Mouse (Mus musculus): ENCODE data around the gene Carns1.
"Not testable (repeated sequence)": the region's sequence is repeated elsewhere in the genome, so short reads cannot be mapped to it uniquely, and the experiment has no call there.

The Carns1 gene

DNA sequence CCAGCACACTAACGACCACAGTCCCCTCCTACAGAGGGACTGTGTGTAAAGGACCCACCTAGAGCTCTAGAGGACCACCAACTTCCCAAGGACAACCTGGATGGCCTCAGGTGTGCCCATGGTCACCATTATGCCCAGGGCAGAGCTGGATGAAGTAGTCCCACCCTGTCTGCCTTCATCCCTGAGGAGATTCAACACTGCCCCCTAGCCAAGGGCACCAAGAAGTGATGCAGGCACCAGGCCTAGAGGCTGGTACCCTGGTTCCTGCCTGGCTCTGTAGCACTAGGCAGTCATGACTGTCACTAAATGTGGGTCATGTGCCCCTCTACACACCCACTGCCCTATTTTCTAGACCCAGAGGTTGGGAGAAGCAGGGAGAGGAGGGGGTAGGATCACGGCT is 43.5 kb downstream of the Carns1 start:
- no peak for DNase-seq (ENCODE audit: low spot score)

DNA sequence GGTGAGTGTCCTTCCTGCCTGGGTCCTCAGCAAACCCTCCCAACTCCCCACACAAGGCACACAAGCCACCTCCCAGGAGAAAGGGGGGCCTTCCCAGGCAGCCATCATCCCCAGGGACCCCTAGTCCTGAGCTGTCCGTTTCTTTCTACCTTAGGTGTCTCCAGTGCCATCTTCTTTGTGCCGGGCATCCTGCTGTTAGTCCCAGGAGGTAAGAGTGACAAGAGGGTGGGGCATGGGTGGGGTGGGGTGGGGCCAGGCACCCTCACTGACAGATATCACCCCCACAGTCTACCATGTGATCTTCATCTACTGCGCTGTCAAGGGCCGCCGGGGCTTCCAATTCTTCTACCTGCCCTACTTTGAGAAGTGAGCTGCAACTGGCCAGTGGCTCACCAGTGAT is 44.2 kb downstream of the Carns1 start:
- no peak for DNase-seq (ENCODE audit: low spot score)

DNA sequence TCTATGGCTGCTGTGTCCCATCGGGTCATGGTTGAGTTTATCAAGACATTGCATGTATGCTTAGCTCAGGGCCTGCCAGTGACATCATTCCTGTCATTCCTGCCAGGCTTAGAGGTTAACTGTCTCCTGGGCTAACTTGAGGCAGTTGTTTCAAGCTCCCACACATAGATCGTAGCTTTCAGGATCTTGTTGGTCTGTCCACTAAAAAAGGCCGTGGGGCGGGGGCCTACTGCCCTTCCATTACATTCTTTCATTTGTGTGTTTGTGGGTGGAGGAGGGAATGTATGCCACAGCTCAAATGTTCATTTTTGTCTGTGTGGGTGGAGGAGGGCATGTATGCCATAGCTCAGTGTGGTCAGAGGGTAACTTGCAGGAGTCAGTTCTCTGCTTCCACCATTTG is 45.2 kb downstream of the Carns1 start:
- DNase-seq (ENCODE audit: low spot score), result no peak

DNA sequence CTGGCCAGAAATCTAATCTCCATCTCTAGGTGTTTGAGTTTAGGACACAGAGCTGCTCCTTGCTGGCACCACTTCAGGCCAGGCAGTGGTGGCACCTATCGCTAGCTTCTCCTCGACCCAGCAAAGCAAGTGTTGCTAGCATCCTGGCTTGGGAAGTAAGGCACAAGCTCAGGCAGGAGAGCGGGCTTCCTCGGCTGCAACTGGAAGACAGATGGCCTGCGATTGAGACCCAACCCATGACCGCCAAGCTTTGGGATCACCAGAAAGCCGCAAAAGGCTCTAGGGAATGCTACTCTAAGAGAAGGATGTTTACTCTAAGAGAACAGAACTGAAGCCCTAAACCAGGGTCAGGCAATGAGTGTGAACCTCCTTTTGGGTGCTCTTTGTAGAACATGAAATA is 45.8 kb downstream of the Carns1 start:
- no peak for DNase-seq (ENCODE audit: low spot score)

DNA sequence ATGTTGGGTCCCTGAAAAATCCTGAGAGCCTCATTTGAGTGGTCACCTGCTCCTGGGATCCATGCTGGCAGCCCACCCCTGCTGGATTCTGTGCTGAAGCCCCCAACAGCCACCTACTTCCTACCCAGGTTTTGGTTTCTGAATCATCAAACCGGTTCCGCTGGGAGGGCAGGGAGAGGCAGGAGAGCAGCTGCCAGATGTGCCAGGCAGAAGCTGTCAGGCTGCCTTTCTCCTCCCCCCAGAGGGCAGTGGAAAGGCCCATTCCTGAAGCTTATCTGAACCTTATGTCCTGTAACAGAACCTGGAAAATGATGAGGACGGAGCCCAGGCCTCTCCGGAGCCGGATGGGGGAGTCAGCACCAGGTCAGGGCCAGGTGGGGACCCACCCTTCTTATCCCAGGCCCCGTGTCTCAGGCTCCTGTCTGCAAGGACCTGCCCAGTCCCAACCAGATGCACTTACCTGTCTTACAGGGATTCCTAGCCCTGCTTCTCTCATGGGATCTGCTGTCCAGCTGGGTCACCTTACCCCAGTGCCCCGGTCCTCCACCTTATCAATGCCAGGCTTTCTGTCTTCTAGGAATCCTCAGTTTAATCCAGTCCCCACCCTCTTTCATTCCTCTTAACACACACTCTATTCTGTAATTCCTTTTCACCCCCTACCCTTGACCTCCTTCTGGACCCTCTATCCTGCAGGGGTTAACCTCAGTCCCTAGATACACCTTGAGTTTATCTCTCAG is 48.4 kb downstream of the Carns1 start:
- no peak for DNase-seq (ENCODE audit: low spot score)

DNA sequence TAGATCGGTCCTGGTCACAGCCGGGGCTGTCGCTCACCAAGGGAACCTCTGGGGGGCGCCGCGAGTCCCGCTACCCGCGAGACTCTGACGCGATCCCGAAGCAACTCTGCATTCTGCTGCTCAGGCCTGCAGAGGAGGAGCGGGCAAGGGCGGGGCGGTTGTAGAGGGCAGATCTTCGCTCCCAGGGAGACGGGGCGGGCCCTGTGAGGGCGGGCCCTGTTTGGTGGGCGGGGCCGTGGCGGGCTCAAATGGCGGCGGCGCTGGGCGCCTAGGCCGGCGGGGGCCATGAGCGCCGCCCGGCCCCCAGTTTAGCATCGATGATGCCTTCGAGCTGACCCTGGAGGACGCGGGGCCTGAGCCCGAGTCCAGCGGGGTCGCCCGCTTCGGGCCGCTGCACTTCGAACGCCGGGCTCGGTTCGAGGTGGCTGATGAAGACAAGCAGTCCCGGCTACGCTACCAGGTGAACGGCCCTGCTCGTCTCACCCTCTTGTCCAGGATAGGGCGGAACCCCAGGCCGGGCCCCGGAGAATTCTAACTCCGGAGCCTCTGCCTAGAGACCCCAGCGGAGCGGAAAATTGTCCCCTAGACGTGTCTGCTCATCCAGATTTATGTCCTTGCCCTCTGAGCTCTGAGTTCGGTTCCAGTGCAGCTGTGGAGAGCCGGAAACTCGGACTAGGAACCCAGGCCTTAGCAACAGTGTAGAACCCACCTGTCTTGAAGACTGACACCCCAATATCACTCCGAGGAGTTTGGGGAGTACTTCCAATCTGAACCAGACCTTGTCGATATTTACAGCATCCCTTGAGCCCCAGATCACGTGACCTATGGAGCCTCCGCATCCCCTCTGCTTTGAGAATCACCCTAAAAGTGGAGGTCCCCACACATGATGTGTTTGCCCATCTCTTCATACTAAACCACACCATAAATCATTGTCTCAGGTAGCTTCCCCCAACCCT is 49.3 kb downstream of the Carns1 start, which contains the start of gene Aip:
Gene Aip, minus strand, starts transcription at position 118 of the 956 bp plus-strand sequence.
- peak; percentile 97 for DNase-seq (ENCODE audit: low spot score)

DNA sequence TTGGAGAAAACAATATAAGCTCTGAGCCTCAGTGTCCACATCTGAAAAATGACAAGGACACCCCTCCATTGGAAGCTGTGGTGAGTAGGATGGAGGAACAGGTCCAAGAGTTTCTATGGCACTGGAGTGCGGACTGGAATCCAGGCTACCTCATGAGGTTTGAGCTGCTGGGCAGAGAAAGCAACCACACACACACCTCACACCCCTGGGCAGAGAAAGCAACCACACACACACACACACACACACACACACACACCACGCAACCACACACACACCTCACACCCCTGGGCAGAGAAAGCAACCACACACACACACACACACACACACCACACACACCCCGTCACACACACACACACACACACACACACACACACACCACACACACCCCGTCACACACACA is 50.0 kb downstream of the Carns1 start:
- not testable (repeated sequence) for DNase-seq (ENCODE audit: low spot score)

DNA sequence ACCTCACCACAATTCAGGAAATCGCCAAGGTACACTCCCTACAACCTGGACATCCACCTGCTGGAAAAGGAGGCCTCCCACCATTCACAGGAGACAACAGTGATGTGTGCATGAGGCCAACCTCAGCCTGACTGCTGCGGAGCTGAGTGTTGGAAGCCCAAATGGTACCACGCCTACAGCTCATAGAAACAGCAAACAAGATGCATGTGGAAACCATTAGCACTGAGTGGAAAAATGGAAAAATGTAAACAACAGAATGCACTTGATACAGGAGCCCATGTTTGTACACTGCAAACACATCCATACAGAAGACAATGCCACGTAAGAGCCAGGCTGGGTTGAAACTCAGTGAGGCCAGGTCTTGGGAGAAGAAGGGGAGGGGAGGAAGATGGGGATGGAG is 50.8 kb downstream of the Carns1 start:
- no peak for DNase-seq (ENCODE audit: low spot score)

DNA sequence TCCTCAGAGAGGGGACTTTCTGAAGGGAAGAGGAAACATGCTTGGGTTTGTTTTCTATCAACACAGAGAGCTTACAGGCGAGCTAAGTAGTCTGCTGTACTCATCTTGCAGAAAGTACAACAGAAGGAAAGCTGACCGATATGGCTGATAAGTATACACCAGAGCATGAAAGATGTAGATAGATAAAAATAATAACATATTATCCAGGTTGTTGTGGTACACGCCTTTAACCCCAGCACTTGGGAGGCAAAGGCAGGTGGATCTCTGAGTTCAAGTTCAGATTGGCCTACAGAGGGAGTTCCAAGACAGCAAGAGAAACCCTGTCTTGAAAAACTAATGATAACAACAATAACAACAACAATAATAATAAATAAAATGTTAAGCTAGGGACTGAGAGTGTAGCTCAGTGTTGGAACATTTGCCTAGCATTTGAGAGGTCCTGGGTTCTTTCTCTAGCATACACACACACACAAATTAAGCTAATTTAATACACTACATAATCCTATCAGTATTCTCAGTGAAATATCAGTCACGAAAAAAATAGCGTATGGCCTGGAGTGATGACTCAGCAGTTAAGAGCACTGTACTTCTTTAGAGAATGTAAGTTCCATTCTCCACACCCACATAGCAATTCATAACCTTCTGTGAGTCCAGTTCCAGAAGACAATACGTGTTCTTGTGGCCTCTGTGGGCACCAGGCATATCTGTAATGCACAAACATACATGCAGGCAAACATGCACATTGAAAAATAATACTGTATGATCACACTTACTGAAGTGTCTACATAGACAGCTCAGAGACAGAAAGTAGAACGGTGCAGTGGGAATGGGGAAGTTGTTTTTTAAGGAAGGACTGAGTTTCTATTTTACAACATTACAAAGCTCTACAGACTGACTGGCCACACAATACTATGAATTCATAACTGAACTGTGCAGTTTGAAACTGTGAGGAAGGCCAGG is 52.6 kb downstream of the Carns1 start:
- no peak for DNase-seq (ENCODE audit: low spot score)

DNA sequence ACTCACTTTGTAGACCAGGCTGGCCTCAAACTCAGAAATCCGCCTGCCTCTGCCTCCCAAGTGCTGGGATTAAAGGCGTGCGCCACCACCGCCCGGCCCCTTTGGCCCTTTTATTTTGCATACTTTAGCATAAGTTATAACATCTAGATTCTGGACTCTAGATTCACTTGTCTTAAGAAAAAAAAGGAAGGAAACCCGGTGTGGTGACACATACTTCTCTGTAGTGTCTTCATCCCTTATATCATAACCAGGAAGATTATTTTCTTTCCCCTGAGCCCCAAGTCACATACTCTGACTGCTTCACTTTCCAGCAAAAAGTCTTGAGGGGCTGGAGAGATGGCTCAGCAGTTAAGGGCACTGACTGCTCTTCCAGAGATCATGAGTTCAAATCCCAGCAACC is 53.4 kb downstream of the Carns1 start:
- not testable (repeated sequence) for DNase-seq (ENCODE audit: low spot score)

DNA sequence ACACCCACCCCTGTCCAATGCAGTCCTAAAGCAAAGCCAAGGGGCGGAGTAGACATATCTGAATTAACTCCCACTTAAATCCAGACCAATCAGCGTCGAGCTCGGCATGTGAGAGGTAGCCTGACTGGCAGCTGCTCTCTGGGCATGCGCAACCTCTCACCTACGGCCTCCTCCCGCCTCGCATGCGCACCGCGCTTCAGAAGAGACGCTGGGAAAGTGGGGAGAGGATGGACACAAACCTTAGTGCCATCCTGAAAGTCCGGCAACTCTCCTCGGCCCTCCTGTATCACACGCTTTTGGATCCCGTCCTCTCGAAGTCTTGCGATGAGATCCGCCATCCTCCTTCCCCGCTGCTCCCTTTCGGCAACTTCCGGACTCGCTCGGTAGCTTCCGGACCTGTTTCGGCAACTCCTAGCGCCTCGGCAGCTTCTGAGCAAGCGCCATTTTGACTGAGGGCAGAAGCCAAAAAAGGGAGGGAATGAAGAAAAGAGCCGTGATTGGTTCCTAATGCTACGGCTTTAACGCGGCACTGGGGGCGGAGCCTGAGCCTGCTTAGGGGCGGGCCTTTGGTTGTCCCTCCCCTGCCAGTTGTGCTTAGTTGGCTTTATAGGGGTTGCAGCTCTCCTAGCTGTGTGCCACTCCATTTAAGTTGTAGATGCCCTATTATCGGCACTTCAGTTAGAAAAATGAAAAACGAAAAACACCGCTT is 54.0 kb downstream of the Carns1 start:
- peak; percentile 96 for DNase-seq (ENCODE audit: low spot score)

DNA sequence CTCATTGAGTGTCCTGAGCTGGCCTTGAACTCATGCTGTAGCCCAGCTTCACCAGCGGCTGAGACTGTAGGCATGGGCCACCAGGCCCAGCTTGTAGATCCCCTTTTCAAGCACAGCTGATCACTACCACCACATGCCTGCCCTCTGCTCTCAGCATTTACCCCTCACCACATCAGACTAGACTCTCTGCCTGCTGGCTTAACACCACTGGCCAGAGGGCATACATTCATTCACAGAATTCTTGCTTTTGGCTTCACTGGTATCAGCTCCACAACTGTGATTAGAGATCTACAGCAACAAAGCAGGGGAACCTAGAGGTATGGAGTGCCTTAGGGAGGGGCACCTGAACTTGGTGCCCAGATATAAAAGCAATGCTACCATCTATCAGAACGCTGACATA is 54.8 kb downstream of the Carns1 start:
- no peak for DNase-seq (ENCODE audit: low spot score)

DNA sequence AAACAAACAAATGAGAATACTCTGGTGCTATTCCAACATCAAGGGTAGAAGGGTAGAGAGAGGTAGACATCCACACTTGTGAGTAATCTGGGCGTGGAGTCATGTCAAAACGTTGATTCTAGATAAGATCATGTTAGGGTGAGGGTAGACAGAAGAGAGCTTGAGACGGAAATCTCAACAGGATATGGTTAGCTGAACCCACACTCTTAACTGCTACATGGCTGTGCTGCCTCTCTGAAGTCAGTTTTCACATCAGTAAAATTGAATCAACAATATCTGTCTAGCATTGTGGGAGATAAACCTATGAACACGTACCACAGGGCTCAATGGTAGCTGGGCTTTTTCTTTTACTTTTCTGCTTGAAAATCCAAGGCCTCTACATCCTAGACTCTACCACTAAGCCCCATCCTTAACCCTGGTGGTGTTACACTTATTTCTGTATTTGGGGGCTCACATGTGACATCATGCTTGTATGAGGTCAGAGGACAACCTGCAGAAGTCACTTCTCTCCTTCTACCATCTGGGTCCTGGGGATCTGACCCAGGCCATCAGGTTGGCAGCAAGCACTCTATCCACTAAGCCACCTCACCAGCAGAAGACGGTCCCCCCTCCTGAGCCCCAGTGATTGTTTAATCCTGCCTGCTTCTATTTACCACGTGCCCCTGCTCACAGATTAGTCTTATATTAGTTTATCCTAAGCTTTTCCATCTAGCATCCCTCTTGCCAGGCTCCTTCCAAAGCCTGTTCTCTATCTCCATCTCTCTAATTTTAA is 55.4 kb downstream of the Carns1 start:
- DNase-seq (ENCODE audit: low spot score), result no peak

DNA sequence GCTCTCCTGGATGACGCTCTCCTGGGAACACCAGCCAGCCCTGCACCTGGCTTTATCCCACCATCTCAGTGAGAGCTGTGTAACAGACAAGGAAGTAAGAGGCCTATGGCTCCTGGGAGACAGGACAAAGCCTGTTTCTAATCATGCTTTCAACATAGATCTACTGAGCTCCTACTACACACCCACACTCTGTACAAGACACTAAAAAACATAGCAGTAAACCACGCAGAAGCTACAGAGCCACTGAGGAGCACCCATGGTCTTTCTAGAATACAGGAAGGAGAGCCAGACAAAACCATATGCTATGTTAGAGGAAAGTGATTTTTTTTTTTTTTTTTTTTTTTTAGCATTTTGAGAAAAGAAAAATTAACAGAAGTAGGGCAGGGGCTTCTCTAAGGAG is 56.9 kb downstream of the Carns1 start:
- DNase-seq (ENCODE audit: low spot score), result no peak

DNA sequence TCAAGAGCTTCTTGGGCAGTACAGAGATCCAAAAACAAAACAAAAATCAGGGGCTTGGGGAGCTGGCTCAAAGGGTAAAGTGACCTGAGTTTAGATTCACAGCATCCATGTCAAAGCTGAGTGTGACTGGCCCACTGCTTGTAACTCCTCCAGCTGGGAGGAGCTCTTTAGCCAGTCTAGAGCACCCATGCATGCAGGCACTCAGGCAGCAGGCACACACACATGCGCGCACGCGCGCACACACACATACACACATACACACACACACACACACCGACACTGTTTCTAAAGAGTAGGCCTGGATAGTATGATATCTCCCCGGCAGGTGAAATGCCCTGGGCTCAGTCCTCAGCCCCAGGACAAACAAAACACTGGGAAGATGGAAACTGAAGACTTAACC is 58.3 kb downstream of the Carns1 start:
- DNase-seq (ENCODE audit: low spot score), result no peak

DNA sequence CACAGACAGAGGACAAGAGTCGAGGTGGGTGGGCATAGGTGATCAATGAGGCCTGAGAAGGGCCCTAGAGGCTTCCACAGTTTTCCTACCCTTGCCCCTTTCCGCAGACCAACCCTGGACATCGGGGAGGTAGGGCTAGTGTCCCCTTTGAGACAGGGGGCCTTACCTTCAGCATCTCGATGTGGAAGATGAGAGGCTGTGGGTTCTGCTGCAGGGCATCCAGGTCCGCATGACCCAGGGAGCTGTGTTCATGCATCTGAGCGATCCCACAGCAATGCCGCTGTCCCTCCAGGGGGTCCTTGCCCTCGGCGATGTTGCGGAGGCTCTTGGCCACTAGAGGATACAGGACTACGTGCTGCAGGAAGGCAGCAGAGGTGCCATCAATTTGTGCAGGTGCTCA is 59.5 kb downstream of the Carns1 start:
- no peak for DNase-seq (ENCODE audit: low spot score)

DNA sequence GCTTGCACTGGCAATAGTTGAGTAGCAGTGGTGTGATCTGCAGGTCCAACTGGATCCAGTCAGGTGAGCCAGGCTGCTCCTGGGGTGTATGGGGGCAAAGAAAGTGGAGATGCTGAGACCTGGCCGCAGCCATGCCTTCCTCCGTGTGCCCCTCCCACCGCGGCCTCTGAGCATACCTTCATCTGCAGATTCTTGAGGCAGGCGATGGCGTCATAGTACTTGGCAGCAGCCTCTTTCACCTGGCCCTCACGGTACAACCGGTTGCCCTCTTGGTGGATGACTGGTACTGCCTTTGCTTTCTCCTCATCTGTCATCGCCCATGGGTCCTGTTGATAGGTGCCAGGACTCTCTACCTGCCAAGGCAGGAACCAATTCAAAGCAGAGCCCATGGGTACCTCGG is 60.1 kb downstream of the Carns1 start:
- no peak for DNase-seq (ENCODE audit: low spot score)

DNA sequence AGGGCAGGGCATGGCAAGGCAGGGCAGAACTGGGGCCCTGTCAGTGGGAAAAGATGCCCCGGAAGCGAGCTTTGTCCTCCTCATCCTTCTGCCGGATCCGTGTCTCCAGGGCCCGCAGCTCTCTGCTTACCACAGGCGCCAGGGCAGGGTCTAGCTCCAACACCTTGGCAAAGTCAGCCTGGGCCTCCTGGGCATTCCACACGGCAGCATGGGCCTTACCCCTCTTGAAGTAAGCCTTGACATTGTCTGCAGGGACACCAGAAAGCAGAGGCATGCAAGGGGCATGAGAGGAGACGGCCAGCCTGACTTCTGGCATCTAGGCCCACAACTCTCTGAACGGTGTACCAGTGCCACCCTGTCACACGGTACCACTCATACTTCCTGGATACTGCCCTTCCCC is 60.7 kb downstream of the Carns1 start:
- no peak for DNase-seq (ENCODE audit: low spot score)

Measured in spleen, adult 12 weeks (tissue).